Mouse (Mus musculus): ENCODE measurements around the gene Krt17.
"Not testable (repeated sequence)": the region's sequence is repeated elsewhere in the genome, so short reads cannot be mapped to it uniquely, and the experiment has no call there.

The Krt17 gene

DNA sequence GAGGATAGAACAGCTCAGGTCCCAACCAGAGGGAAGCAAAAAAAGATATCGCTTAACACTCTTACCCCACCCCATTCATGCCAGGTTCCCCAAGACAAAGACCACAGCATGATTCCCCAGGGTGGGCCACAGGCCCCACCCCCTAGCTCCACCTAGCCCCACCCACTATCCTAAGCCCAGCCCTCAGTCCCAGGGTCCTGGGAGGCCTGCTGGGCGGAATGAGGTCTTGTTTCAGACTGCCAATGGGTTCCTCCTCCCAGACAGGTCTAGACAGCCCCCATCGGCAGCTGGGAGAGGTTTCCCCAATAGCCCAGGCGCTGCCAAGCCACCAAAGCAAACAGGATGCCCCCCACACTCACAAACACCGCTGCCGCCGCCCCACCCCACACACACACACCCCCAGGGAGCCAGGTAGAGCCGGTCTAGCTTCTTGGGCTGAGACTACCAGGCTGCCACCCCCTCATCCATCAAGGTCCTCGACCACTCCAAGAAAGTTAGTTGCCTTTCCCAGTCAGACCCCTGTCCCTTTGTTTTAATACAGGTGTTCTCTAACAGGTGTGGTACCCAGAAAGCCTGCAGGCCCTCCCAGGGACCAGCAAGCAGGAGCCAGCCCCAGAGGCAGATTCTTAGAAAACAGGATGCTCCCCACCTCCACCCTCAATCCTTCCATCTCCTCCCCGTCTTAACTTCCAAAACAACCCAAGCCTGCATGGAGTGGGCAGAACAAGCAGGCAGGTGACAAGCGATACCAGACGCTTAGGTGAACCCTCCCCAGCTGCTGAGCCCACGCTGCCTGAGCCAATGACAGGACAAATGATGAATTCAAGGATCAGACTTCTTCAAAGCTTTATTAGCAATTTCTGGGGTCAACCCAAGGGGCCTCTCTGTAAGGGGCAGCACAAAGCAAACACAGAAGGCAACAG is 1.5 kb upstream of the Krt17 start:
- no peak for DNase-seq (ENCODE audit: low spot score)

DNA sequence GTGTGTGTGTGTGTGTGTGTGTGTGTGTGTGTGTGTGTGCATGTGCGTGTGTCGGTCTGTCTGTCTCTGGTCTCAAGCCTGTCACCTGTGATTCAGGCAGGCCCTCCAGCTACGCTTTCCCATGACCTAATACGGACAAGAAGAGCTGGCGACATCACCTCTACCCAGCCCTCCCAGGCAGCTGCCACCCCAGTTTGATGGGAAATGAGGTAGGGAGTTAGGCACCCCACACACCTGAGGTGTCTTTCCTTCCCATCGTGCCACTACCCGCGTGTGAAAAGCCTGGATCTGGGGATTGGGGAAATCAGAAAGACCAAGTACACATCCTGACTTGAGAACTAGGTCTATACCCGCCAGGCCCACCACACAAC is 391 bp upstream of the Krt17 start:
- DNase-seq (ENCODE audit: low spot score), result no peak

DNA sequence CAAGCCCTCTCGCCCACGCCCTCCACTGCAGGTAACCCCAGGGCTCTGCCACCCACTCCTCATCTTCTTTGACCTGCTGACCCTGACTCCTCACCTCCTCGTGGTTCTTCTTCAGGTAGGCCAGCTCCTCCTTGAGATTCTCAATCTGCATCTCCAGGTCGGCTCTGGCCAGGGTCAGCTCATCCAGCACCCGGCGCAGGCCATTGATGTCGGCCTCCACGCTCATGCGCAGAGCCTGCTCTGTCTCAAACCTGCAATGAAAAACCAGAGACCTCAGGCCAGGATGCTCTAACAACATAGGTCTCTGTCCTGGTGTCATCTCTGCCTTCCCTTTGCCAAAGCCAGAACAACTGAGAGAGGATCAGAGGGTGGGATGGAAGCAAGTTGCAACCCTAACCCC is 1.8 kb downstream of the Krt17 start:
- DNase-seq (ENCODE audit: low spot score), result no peak

DNA sequence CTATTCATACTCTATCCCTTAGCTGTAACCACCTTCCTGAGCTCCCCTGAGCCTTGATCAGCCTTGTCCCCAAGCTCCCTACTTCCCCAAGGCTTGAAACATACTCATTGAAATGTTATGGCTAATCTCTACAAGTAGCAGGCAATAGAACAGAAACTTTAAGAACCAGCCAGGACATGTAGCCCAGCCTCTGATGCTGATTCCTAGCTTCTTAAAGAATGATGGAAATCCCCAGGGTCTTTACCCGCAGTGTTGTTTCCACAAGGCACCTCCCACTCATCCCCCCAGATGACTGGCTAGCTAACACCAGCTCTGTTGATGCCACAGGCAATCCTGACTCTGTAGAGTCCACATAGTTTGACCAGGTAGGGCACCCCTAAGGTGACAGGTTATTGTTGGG is 2.9 kb downstream of the Krt17 start:
- no peak for DNase-seq (ENCODE audit: low spot score)

DNA sequence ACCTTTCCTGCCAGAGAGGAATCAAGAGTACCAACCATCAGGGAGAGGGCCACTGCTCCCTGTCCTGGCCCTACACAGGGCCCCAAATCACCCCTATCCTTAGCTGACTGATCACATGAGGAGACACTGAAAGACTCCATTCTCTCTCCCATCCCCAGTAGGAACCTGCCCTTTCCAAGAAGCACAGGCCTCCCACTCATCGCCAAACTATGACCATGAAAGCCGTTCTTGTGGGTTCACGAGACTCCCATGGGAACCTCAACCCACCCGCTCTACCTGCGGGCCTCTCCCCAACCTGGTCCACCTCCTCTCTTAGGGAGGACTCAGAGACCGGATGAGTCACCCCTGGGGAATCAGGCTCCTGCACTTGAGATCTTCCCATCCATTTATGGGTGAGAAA is 5.3 kb downstream of the Krt17 start:
- no peak for DNase-seq (ENCODE audit: low spot score)

DNA sequence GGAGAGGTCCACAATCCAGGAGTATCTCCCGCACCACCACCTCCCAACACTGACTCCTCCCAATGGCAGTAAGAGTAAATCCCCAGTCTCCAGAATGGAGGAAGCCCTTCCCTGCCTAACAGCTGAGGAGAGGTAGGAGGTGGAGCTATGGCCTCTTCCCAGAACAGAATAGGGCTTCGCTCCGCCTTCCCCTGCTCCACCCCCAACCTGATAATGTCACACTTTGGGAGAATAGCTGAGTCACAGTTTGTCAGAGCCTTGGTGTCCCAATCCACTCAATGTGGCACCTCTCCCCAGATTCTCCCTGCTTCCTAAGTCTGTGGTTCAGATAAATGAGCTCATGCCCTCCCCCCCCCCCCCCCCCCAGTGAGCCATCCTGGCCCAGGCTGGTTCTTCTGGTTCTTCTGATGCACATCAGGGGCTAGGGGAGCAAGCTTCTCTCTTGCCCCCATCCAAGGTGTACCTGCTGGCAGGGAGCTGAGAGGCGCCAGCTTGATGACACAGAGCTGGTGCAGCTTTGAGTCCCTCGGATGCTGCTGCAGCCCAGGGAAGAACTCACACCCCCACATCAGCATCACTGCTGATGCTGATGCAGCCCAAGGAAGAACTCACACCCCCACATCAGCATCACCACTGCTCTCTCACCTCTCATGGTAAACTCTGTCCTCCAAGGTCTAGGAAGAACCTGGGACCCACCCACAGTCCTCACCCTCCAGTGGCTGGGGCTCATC is 6.3 kb downstream of the Krt17 start:
- no peak for DNase-seq (ENCODE audit: low spot score)

DNA sequence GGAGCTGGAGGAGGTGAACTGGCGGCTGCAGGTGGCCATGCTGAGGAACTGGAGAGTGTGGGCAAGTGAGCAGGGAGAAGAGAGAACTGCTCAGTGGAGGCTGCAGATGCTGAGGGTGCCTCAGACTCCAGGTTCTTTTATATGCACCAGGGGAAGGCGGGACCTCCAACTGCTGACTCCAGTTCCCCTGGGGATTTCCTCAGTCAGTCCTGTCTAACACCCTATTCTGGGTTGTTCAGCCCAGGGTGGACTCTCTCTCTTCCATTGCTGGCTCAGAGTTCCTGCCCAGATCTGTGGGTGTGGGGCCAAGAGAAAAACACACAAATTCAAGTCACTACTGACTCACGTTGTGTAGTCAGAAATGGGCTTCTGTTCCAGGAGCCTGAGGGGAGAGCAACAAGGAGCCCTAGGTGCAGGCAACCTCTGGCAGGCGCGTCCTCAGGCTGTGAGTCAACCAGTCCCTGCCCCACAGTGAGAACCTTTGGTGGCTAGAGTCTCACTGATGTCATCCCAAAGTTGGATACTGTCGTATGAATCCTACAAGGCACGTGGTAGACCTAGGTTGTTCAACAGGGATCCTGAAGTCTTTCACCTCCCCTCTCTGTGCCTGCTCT is 11.9 kb downstream of the Krt17 start, which contains the start of gene Krt16:
Krt16 (minus strand) TSS at position 51 of the 614 bp plus-strand sequence.
- DNase-seq (ENCODE audit: low spot score), result no peak

DNA sequence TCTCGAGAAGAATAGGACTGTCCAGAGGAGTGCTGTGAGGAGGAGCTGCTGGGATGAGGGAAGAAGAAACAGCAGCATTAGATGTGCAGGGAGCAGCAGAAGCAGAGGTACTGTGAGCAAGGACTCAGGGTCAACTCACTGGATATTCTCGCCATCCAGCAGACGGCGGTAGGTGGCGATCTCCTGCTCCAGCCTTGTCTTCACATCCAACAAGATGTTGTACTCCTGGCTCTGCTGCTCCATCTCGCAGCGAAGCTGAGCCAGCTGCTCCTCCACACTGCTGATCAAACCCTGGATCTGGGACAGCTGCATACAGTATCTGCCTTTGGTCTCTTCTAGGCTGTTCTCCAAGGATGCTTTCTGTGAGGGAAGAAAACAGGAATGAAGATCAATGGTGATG is 14.4 kb downstream of the Krt17 start:
- not testable (repeated sequence) for DNase-seq (ENCODE audit: low spot score)

DNA sequence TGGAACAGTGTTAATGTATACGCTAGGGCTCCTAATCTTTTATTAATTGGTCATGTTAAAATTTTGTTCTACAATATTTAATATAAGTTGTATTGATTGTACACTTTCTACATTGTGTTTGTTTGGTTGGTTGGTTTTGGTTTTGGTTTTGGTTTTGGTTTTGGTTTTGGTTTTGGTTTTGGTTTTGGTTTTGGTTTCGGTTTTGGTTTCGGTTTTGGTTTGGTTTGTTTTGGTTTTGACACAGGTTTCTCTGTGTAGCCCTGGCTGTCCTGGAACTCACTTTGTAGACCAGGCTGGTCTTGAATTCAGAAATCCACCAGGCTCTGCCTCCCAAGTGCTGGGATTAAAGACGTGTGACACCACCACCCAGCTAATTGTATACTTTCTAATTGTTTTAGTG is 20.6 kb downstream of the Krt17 start:
- DNase-seq (ENCODE audit: low spot score), result not testable (repeated sequence)

DNA sequence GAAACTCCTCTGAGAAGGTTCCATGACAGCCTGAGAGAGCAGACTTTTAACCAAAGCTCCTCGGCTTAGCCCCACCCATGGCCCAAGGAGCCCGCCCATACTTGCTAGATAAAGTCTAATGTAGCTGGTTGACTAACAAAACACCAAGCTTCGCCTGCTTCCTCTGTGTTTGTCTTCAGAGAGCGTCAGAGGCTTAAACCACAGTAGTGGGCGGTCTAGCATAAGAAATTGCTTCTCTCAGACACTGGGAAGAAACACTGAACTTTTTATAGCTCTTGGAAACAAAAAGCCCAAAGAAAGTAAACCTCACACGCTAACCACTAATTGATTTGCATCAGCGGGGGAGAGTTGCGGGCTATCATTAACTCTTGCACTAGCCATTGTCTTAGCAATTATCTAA is 39.1 kb downstream of the Krt17 start:
- no peak for DNase-seq (ENCODE audit: low spot score)

DNA sequence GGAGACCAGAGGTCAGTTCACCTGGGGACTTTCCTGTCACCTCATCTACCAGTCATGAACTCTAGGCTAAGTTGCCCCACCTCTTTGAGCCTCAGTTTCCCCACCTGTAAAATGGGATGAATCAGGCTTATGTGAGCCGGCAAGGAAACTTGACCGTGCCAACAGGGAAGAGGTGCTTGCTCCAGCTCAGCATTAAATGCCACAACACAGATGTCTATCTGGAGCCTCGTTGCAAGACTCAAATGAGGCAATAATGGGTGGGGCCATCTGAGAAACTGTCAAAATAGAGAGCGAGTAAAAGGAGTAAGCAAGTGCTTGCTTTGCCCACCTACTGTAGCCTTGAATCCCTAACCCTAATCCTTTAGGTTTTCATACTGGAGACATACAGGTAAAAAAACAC is 41.5 kb downstream of the Krt17 start:
- DNase-seq (ENCODE audit: low spot score), result no peak

DNA sequence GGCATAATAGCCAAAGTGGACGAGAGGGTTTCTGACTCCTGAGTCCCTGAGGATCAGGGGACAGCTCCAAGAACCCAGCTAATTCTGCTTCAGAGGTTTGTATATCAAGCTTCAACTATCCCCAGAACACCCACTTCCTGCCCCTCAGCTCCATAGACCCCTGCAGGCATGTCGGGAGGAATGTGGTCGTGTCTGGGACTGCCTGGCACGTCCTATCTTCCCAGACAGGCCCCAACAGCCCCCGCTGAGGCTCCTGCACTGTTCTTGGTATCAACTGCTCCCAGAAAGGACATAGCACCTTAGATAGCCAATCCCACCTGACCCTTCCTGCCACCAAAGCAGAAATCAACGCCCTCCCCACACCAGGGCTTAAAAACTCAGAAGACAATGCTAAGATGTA is 52.3 kb downstream of the Krt17 start:
- DNase-seq (ENCODE audit: low spot score), result no peak

DNA sequence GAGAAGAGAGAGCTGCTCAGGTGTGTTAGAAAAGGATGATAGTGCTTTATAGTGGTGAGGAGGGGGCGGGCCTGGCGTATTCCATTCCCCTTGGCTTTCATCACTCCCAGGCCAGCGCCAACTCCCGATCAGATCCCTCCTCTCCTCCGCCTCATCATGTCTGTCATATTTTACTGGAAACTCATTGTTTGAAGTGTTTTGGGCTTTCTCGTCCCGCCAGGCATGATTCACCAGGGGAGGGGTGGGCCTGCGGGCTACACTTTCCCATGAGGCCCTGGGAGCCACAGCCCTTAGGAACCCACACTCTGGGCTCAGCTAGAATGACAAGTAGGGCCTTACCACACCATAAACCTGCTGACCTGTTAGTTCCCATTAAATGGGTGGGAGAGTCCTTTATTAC is 53.3 kb downstream of the Krt17 start, which contains the start of gene Krt14:
Krt14 (minus strand) TSS at position 51 of the 400 bp plus-strand sequence.
- no peak for DNase-seq (ENCODE audit: low spot score)

Data from spleen, adult 12 weeks (tissue).